Comparison of ENCODE assay signal across 28 mouse cellular contexts in genomic region chr9:9718145-9718544, GRCm38 (mm10).
"Had no signal": no experiment of that assay in that cellular context is flagged by ENCODE, and none has a peak within 500 bp of the region (broad histone marks: within the 10 kb centered on the region; RNA-seq: fewer than 3 reads in every experiment).

No protein-coding gene starts in this region.

- H3K36me3 ChIP-seq: embryonic facial prominence, embryonic 10.5 days; embryonic facial prominence, embryonic 12.5 days; embryonic facial prominence, embryonic 13.5 days; embryonic facial prominence, embryonic 15.5 days; forebrain, embryonic 10.5 days; forebrain, embryonic 12.5 days; forebrain, embryonic 15.5 days had no signal

- H3K4me1 ChIP-seq: embryonic facial prominence, embryonic 10.5 days; embryonic facial prominence, embryonic 12.5 days; embryonic facial prominence, embryonic 13.5 days; embryonic facial prominence, embryonic 15.5 days; forebrain, embryonic 10.5 days; forebrain, embryonic 12.5 days; forebrain, embryonic 13.5 days; forebrain, embryonic 15.5 days had no signal

- H3K27ac ChIP-seq: embryonic facial prominence, embryonic 10.5 days; embryonic facial prominence, embryonic 12.5 days; embryonic facial prominence, embryonic 13.5 days; embryonic facial prominence, embryonic 15.5 days; forebrain, embryonic 10.5 days; forebrain, embryonic 12.5 days; forebrain, embryonic 13.5 days; forebrain, embryonic 15.5 days; gastrocnemius, adult 2 months had no signal

- H3K9ac ChIP-seq: embryonic facial prominence, embryonic 12.5 days; embryonic facial prominence, embryonic 13.5 days; embryonic facial prominence, embryonic 15.5 days; forebrain, embryonic 12.5 days; forebrain, embryonic 13.5 days; forebrain, embryonic 15.5 days; forebrain, postnatal 0 days had no signal

- DNase-seq: cerebellum, adult 2 months; cerebellum, adult 8-10 months; cerebellum, adult 9-10 months; cerebellum, adult 9-11 months; cerebellum, postnatal 10 days; cerebellum, postnatal 14 days; cerebellum, postnatal 25 days; cerebellum, postnatal 36 days; embryo, embryonic 11 days; forebrain, postnatal 0 days; gastrocnemius, adult 2 months; gastrocnemius, postnatal 10 days; gastrocnemius, postnatal 14 days; gastrocnemius, postnatal 25 days; gastrocnemius, postnatal 36 days; heart, adult 11 months; heart, adult 18-20 months had no signal

- H3K4me2 ChIP-seq: embryonic facial prominence, embryonic 12.5 days; embryonic facial prominence, embryonic 13.5 days; embryonic facial prominence, embryonic 15.5 days; forebrain, embryonic 12.5 days; forebrain, embryonic 13.5 days; forebrain, embryonic 15.5 days had no signal

- H3K9me3 ChIP-seq: embryonic facial prominence, embryonic 10.5 days; embryonic facial prominence, embryonic 12.5 days; embryonic facial prominence, embryonic 13.5 days; embryonic facial prominence, embryonic 15.5 days; forebrain, embryonic 10.5 days; forebrain, embryonic 12.5 days; forebrain, embryonic 13.5 days; forebrain, embryonic 15.5 days had no signal

- H3K4me3 ChIP-seq: embryonic facial prominence, embryonic 10.5 days; embryonic facial prominence, embryonic 12.5 days; embryonic facial prominence, embryonic 13.5 days; embryonic facial prominence, embryonic 15.5 days; erythroblast, embryonic 14.5 days; forebrain, embryonic 10.5 days; forebrain, embryonic 12.5 days; forebrain, embryonic 13.5 days; forebrain, embryonic 15.5 days; gastrocnemius, adult 2 months had no signal

- H3K27me3 ChIP-seq: embryonic facial prominence, embryonic 12.5 days; embryonic facial prominence, embryonic 13.5 days; embryonic facial prominence, embryonic 15.5 days; forebrain, embryonic 12.5 days; forebrain, embryonic 13.5 days; forebrain, embryonic 15.5 days had no signal

- ATAC-seq: forebrain, embryonic 13.5 days; forebrain, embryonic 14.5 days; forebrain, embryonic 15.5 days; forebrain, embryonic 16.5 days; forebrain, postnatal 0 days had no signal
